Comparison of ENCODE assay signal across 8 mouse cellular contexts in the genomic region with DNA sequence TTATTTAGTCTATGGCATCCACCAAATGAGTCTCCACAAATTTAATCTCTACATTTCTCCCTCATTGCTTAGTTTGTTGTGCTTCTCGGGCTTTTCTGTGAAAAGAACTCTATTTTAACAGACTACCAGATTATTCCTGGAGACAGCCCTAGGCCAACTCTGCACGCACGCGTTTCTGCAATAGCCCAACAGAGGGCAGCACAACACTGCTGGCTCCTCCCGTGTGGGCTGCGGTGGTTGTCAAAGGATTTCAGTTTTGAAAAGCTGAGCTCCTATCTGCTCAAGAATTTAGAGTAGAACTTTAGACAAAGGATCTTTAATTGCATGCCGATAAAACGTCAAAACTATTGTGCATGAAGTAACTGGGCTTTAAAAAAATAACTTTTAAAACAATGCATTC. TPM values are rescaled to one million over a fixed set of nuclear protein-coding genes. Genes with fewer than 3 reads are reported as not detected.
DNase-seq lines count a peak whose midpoint lies in the region; ATAC-seq and TF ChIP-seq lines count a peak whose summit lies in the region.

No protein-coding gene starts in this region.

- DNase-seq in adrenal gland, postnatal 25 days: peak; percentile 85
- DNase-seq in heart, postnatal 0 days (ENCODE audit: low spot score): peak; percentile 64
- DNase-seq in kidney, postnatal 25 days: peak; percentile 77 to 86
- DNase-seq in liver, postnatal 0 days: peak; percentile 77
- DNase-seq in thymus, adult 2 months: peak; percentile 77

- no peaks in the 10 kb centered on the region for H3K79me3 ChIP-seq in C2C12 (ENCODE audit: low read depth)

- H3K4me3 ChIP-seq in C2C12 (ENCODE audit: insufficient read depth, poor library complexity, severe bottlenecking): no peak overlapping the region
- no peak overlapping the region for H3K4me3 ChIP-seq in embryonic facial prominence, embryonic 12.5 days
- H3K4me3 ChIP-seq in heart, postnatal 0 days (ENCODE audit: low read depth, low read length): peak overlapping the region; percentile 9; the same call in 1 of the 2 replicates
- no peak overlapping the region for H3K4me3 ChIP-seq in liver, postnatal 0 days (ENCODE audit: low read depth, low read length)
- no peak overlapping the region for H3K4me3 ChIP-seq in neural tube, embryonic 15.5 days (replicated peaks)
- no peak overlapping the region for H3K4me3 ChIP-seq in thymus, adult 2 months (ENCODE audit: control insufficient read depth, insufficient read depth, low read length)

- 0 out of 2 replicates have a peak, but pooled peaks cover 9% of the 10 kb centered on the region for H3K4me1 ChIP-seq in embryonic facial prominence, embryonic 12.5 days
- 0 out of 2 replicates have a peak, but pooled peaks cover 4% of the 10 kb centered on the region for H3K4me1 ChIP-seq in heart, postnatal 0 days (ENCODE audit: control insufficient read depth, insufficient read depth)
- H3K4me1 ChIP-seq in liver, postnatal 0 days (ENCODE audit: insufficient read depth): 0 out of 2 replicates have a peak, but pooled peaks cover 2% of the 10 kb centered on the region
- H3K4me1 ChIP-seq in neural tube, embryonic 15.5 days: no peaks in the 10 kb centered on the region
- no peaks in the 10 kb centered on the region for H3K4me1 ChIP-seq in thymus, adult 2 months (replicated peaks; ENCODE audit: control insufficient read depth, insufficient read depth, low read length)

- H3K36me3 ChIP-seq in C2C12 (ENCODE audit: control insufficient read depth, insufficient read depth): no peaks in the 10 kb centered on the region
- no peaks in the 10 kb centered on the region for H3K36me3 ChIP-seq in embryonic facial prominence, embryonic 12.5 days
- no peaks in the 10 kb centered on the region for H3K36me3 ChIP-seq in heart, postnatal 0 days (replicated peaks; ENCODE audit: control insufficient read depth, insufficient read depth, low read length)
- H3K36me3 ChIP-seq in liver, postnatal 0 days (replicated peaks; ENCODE audit: insufficient read depth, low read length): no peaks in the 10 kb centered on the region
- H3K36me3 ChIP-seq in neural tube, embryonic 15.5 days: no peaks in the 10 kb centered on the region
- no peaks in the 10 kb centered on the region for H3K36me3 ChIP-seq in thymus, adult 2 months (ENCODE audit: control insufficient read depth, insufficient read depth, low read length)

- H3K9me3 ChIP-seq in embryonic facial prominence, embryonic 12.5 days: no peaks in the 10 kb centered on the region
- no peaks in the 10 kb centered on the region for H3K9me3 ChIP-seq in heart, postnatal 0 days (replicated peaks; ENCODE audit: control insufficient read depth, low read length)
- no peaks in the 10 kb centered on the region for H3K9me3 ChIP-seq in liver, postnatal 0 days (ENCODE audit: low read length)
- no peaks in the 10 kb centered on the region for H3K9me3 ChIP-seq in neural tube, embryonic 15.5 days (replicated peaks)

- H3K9ac ChIP-seq in embryonic facial prominence, embryonic 12.5 days: no peak overlapping the region
- no peak overlapping the region for H3K9ac ChIP-seq in heart, postnatal 0 days (replicated peaks; ENCODE audit: low read depth, low read length)
- H3K9ac ChIP-seq in liver, postnatal 0 days (replicated peaks): no peak overlapping the region
- H3K9ac ChIP-seq in neural tube, embryonic 15.5 days (replicated peaks): no peak overlapping the region

- no peak for TF ChIP-seq EP300 in heart, postnatal 0 days (IDR thresholded peaks at IDR 0.05; ENCODE audit: low read depth)
- no peak for TF ChIP-seq EP300 in liver, postnatal 0 days (IDR thresholded peaks at IDR 0.05; ENCODE audit: low read depth)

- no peaks in the 10 kb centered on the region for H3K27me3 ChIP-seq in C2C12 (ENCODE audit: control insufficient read depth, insufficient read depth, insufficient read length)
- H3K27me3 ChIP-seq in embryonic facial prominence, embryonic 12.5 days: no peaks in the 10 kb centered on the region
- no peaks in the 10 kb centered on the region for H3K27me3 ChIP-seq in heart, postnatal 0 days (ENCODE audit: control insufficient read depth, insufficient read depth, low read length)
- H3K27me3 ChIP-seq in liver, postnatal 0 days (ENCODE audit: insufficient read depth, low read length): no peaks in the 10 kb centered on the region
- no peaks in the 10 kb centered on the region for H3K27me3 ChIP-seq in neural tube, embryonic 15.5 days (replicated peaks)
- H3K27me3 ChIP-seq in thymus, adult 2 months (ENCODE audit: control insufficient read depth, insufficient read depth, low read length): no peaks in the 10 kb centered on the region

- TF ChIP-seq POLR2A in thymus, adult 2 months (IDR thresholded peaks at IDR 0.05; ENCODE audit: control insufficient read depth, extremely low read depth, insufficient read depth, low read length, poor library complexity): no peak

- TF ChIP-seq CTCF in C2C12 (IDR thresholded peaks at IDR 0.05; ENCODE audit: control insufficient read depth, insufficient read depth, insufficient read length): peak; percentile 87
- peak; percentile 92 for TF ChIP-seq CTCF in heart, postnatal 0 days (IDR thresholded peaks at IDR 0.05; ENCODE audit: low read depth)
- TF ChIP-seq CTCF in liver, postnatal 0 days (IDR thresholded peaks at IDR 0.05; ENCODE audit: low read depth): peak; percentile 92
- TF ChIP-seq CTCF in thymus, adult 2 months (IDR thresholded peaks at IDR 0.05; ENCODE audit: borderline replicate concordance, control insufficient read depth, extremely low read depth, insufficient read depth, low read length, poor library complexity): peak; percentile 85

- no peaks in the 10 kb centered on the region for H3K79me2 ChIP-seq in C2C12 (ENCODE audit: control insufficient read depth, insufficient read depth)

- H3K4me2 ChIP-seq in embryonic facial prominence, embryonic 12.5 days (replicated peaks): no peak overlapping the region
- H3K4me2 ChIP-seq in heart, postnatal 0 days (ENCODE audit: low read depth, low read length): peak overlapping the region; percentile 21; the same call in 1 of the 2 replicates
- H3K4me2 ChIP-seq in liver, postnatal 0 days (ENCODE audit: low read depth, low read length): no peak overlapping the region
- no peak overlapping the region for H3K4me2 ChIP-seq in neural tube, embryonic 15.5 days

- H3ac ChIP-seq in C2C12 (ENCODE audit: control insufficient read depth, insufficient read length, low read depth): no peak overlapping the region

- WGBS in embryonic facial prominence, embryonic 12.5 days: 2% methylated on average over 8 of the region's 8 CpGs
- 2% methylated on average over 8 of the region's 8 CpGs for WGBS in heart, postnatal 0 days
- 2% methylated on average over 8 of the region's 8 CpGs for WGBS in liver, postnatal 0 days (ENCODE audit: insufficient replicate concordance)
- WGBS in neural tube, embryonic 15.5 days: 2% methylated on average over 8 of the region's 8 CpGs
- WGBS in thymus, adult 2 months: 5% methylated on average over 8 of the region's 8 CpGs

- H3K27ac ChIP-seq in embryonic facial prominence, embryonic 12.5 days: no peak overlapping the region
- H3K27ac ChIP-seq in heart, postnatal 0 days (ENCODE audit: low read depth): no peak overlapping the region
- H3K27ac ChIP-seq in liver, postnatal 0 days (ENCODE audit: low read depth): no peak overlapping the region
- H3K27ac ChIP-seq in neural tube, embryonic 15.5 days (replicated peaks): no peak overlapping the region
- H3K27ac ChIP-seq in thymus, adult 2 months (ENCODE audit: control insufficient read depth, insufficient read depth, low read length): no peak overlapping the region

- ATAC-seq in embryonic facial prominence, embryonic 12.5 days (ENCODE audit: insufficient number of reproducible peaks, insufficient read depth, low FRiP score, low TSS enrichment): 0 out of 2 replicates have a peak, but pooled peaks have one; percentile 72
- ATAC-seq in heart, postnatal 0 days (ENCODE audit: insufficient read depth, low read depth): peak; percentile 75
- peak; percentile 54; the same call in 1 of the 2 replicates for ATAC-seq in liver, postnatal 0 days
- ATAC-seq in neural tube, embryonic 15.5 days (ENCODE audit: low FRiP score): peak; percentile 83; the same call in 1 of the 2 replicates

TF ChIP-seq in C2C12, 6 proteins besides CTCF, POLR2A, EP300 and RAD21:
- no peak for TF ChIP-seq FOSL1 (IDR thresholded peaks at IDR 0.05; ENCODE audit: insufficient read depth, low read length, poor library complexity, severe bottlenecking)
- TF ChIP-seq MYOG (IDR thresholded peaks at IDR 0.05; ENCODE audit: control insufficient read depth, extremely low read depth, insufficient read length): no peak
- TF ChIP-seq USF1 (IDR thresholded peaks at IDR 0.05; ENCODE audit: low read depth): no peak
- no peak for TF ChIP-seq MAX (IDR thresholded peaks at IDR 0.05)
- TF ChIP-seq CEBPB (IDR thresholded peaks at IDR 0.05; ENCODE audit: low read depth): no peak
- TF ChIP-seq MYOD1 (IDR thresholded peaks at IDR 0.05; ENCODE audit: control insufficient read depth, insufficient read length, low read depth): no peak
TF ChIP-seq in C2C12: peak in this region for 0.

RNA-seq across cellular contexts. Expression of gene Ifrd1, which starts 8.9 kb away (rescaled TPM):
- 166 TPM for polyA plus RNA-seq in C2C12 (2012; fragmentation: generic; extraction: Trizol)
- 118 and 133 TPM in 2 replicates for total RNA-seq in adrenal gland, postnatal 25 days (2021)
- polyA plus RNA-seq in embryonic facial prominence, embryonic 12.5 days (2016; fragmentation: Nextera tagmentation; extraction: Ambion mirVana): 124 and 135 TPM in 2 replicates
- 47.0 and 74.6 TPM in 2 replicates for total RNA-seq in heart, postnatal 0 days (2014; rRNA removed; ENCODE audit: low replicate concordance)
- polyA plus RNA-seq in heart, postnatal 0 days (2015; fragmentation: Nextera tagmentation; extraction: Ambion mirVana): 90.4 and 117 TPM in 2 replicates
- polyA plus RNA-seq in liver, postnatal 0 days (2015; fragmentation: Nextera tagmentation; extraction: Ambion mirVana): 47.1 and 50.4 TPM in 2 replicates
- 140 and 145 TPM in 2 replicates for polyA plus RNA-seq in neural tube, embryonic 15.5 days (2015; fragmentation: Nextera tagmentation; extraction: Ambion mirVana)
- polyA plus RNA-seq in thymus, adult 2 months (2012; rRNA removed): 23.4 and 27.9 TPM in 2 replicates

RNA-seq across cellular contexts. Expression of gene Lsmem1, which starts 57.9 kb away (rescaled TPM):
- 0.01 TPM for polyA plus RNA-seq in C2C12 (2012; fragmentation: generic; extraction: Trizol)
- total RNA-seq in adrenal gland, postnatal 25 days (2021): 0.43 TPM in 1 of 2 replicates, not detected in the other
- polyA plus RNA-seq in embryonic facial prominence, embryonic 12.5 days (2016; fragmentation: Nextera tagmentation; extraction: Ambion mirVana): 0.14 and 0.29 TPM in 2 replicates
- 5.1 and 9.2 TPM in 2 replicates for total RNA-seq in heart, postnatal 0 days (2014; rRNA removed; ENCODE audit: low replicate concordance)
- polyA plus RNA-seq in heart, postnatal 0 days (2015; fragmentation: Nextera tagmentation; extraction: Ambion mirVana): 24.3 and 37.5 TPM in 2 replicates
- 0.24 TPM in 1 of 2 replicates, not detected in the other for polyA plus RNA-seq in liver, postnatal 0 days (2015; fragmentation: Nextera tagmentation; extraction: Ambion mirVana)
- 0.40 and 0.59 TPM in 2 replicates for polyA plus RNA-seq in neural tube, embryonic 15.5 days (2015; fragmentation: Nextera tagmentation; extraction: Ambion mirVana)
- polyA plus RNA-seq in thymus, adult 2 months (2012; rRNA removed): 0.99 and 2.0 TPM in 2 replicates
